Mouse (Mus musculus): ENCODE data around the gene Sema4g.

Sema4g gene

DNA sequence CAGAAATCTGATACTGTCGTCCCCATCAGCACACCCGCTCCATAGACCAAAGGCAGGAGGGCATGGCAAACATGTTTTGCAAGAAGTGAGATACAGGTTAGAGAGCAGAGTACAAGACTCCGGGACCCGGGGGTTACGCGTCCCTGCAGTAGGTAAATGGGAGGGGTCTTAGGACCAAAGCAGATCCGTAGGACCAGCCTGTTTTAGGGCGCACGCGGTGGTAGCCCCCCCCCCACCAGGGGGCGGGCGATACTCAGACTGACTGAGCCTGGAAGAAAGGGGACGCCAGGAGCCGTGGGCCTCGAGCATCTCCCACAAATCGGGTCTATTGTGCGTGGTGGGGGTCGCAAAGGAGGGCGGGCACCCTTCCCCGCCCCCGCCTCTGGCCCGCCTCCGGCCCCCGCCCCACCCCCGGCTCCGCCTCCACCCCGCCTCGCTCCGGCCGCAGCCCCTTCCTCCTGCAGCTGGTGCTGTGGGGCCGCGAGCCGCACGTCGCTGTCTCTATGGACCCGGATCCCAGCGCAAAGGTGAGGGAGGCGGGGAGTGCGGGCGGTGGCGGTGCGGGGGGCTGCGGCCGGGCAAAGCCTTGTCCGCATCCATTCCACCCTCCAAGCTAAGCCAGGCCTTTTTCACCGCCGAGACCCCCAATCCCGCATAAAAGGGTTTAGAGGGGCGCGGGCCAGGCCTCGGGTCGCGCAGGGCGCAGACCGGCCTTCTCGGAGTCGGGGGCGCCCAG lies at the start of gene Sema4g:
TSS of gene Sema4g (plus strand) at position 271 of the 736 bp plus-strand sequence.
- peak; percentile 46 to 73 for DNase-seq

DNA sequence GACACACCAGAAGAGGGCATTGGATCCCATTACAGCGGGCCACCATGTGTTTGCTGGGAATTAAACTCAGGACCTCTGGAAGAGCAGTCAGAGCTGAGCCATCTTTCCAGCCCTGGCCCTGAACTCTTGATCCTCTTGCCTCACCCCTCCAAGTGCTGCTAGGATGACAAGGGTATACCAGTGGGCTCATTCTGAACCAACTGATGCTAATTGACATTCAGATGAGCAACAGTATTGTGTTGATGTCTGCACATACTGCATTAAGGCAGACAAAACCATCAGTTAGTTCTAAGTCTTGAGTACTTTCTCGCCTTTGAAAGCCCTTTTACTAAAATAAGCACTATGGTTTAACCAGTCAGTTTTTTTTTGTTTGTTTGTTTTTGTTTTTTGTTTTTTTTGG lies 29.3 kb upstream of the Sema4g start:
- no peak for DNase-seq

DNA sequence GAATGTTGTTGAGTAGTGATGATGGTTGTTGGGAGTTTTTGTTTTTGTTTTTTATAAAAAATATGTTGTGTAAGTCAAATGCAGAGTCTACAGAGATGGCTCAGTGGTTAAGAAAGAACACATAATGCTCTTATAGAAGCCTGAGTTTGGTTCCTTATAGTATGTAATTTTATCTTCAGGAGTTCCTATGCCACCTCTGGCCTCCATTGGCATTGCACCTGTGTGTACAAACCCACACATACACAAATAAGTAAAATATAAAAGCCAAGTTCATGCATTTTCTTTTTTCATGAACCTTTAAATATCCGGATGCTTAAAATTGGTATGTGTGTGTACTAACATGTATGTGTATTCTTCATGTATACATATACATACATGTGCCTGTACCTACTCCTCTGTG lies 22.9 kb upstream of the Sema4g start:
- no peak for DNase-seq

DNA sequence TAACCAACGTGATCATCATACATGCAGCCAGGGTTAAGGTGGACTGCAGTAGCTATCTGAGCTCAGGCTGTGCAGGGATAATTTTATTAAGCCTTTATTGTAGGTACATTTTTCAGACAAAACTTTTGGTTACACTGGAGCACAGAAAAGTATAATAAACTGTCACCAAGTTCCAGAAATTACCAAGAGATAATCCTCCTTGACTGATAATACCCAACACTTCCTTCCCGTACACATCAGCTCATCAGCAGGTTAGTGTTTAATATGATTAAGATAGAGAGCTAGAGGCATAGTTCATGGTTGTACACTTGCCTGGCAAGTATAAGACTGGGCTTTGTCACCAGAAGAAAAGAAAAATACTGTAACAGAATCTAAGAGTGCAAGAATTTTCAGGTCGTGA lies 20.6 kb upstream of the Sema4g start:
- no peak for DNase-seq

DNA sequence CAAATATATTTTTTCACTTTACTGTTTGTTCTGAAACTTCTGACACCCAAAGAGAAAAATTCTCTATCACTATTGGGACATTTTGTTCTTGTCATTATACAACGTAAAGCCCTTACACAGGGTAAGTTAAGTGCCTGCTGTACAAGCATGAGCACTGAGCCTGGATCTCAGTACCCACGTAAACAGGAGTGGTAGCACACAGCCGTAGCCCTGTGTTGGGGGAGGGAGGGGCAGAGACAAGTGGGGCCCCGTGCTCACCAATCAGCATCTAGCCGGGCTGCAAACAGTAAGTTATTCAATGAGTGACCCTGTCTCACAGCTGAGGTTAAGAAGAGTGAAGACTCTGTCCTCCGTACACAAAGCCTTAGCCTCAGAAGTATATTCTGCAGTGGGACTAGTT lies 12.3 kb upstream of the Sema4g start:
- no peak for DNase-seq

- DNase-seq, result no peak
Measured at GRCm38 (mm10) chr19:44977148-44977547, 11.8 kb upstream of the Sema4g start.

GRCm38 (mm10) chr19:44980787-44981186 lies 8.1 kb upstream of the Sema4g start:
- no peak for DNase-seq

DNA sequence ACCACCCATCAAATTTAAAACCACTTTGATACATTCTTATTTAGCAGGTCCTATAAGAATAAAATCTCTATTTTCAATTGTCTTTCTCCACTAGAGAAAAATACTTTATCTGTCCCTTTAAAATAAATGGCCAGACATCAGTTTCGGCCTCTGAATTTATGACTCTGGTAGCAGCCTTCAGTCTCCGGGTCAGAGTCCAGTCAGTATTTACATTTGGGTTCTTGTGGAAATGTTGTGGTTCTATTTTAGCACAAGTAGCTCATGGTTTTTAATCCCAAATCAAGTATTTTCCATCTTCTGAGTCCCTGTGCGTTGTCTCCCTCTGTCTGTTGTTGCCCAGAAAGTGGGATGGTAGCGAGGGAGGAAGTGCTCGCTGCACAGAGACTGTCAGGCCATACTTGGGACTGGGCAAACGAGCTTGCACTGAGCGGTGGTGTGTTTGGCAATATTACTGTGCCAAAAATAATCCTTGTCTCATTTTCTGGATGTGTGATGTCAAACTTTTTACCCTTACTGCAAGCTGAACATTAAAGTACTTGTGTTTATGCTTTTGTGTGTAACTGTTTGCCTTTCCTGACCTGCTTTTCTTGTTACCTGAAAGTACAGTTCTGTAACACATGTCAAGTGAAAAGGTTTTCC lies 6.3 kb upstream of the Sema4g start:
- DNase-seq, result no peak

GRCm38 (mm10) chr19:44983366-44983765 lies 5.5 kb upstream of the Sema4g start:
- DNase-seq, result peak in 1 of 2 experiments; percentile 63

- DNase-seq, result no peak
Measured at GRCm38 (mm10) chr19:44984420-44984819, 4.5 kb upstream of the Sema4g start.

- DNase-seq, result no peak
Measured at GRCm38 (mm10) chr19:44985159-44985988, 3.5 kb upstream of the Sema4g start.

- no peak for DNase-seq
Measured at GRCm38 (mm10) chr19:44987004-44987403, 1.9 kb upstream of the Sema4g start.

GRCm38 (mm10) chr19:44987851-44988250 lies 1.1 kb upstream of the Sema4g start:
- DNase-seq, result no peak

DNA sequence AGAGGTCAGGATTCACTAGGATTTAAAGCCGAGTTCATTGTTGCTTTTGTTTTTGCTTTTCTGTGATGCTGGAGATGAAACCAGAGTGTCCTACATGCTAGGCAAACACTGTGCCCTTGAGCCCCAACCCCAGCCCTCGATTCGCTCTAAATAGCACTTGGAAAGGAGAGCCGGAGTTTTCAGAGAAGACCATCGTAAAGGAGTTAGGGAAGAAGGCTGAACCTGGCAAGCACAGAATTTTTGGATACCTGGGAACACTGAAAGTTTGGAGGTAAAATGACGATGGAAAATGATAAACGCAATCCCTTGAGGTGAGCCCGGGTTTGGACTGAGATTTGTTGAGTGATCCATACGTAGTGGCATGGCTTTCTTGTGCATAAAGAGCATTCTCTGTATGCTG lies 580 bp upstream of the Sema4g start:
- no peak for DNase-seq

DNA sequence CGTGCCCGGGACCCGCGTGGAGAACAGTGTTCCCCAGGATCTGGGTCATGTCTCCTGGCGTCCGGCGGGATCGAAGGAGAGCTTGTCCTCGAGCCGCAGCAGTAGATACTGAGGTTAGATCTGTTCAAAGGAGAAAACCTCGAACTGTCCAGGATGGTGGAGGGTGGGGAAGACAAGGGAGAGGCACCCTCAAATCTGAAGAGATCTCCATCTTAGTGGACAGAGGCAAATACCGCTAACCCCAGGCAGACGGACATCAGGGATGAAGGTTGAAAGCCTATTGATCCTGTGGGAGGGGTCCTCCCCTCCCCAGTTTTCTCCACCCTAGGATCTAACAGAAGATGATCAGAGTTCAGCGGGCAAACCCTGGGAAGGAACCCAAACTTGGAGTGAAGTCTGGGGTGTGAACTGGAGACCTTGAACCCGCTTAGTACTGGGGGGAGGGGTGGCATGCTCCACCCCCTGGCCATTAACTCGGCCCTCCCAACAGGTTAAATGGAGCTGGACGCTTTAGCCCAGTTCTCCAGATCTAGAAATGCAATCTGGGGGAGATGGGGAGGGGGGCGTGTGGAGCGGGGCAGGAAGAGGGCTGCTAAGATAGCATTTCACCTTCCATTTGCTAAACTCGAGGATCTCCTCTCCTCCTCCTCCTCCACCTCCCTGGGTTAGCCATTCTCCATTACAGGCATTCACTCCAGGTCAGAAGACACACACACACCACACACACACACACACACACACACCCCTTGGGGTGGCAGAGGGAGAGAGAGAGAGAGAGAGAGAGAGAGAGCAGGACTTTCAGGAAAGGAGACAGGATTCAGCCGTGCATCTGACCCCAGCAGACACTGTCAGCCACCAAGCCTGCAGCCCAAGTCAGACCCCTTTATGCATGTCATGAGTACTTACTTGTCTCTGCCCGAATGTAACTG lies 930 bp downstream of the Sema4g start:
- peak; percentile 78 to 89 for DNase-seq

- no peak for DNase-seq
Measured at GRCm38 (mm10) chr19:44991031-44991430, 2.1 kb downstream of the Sema4g start.

DNA sequence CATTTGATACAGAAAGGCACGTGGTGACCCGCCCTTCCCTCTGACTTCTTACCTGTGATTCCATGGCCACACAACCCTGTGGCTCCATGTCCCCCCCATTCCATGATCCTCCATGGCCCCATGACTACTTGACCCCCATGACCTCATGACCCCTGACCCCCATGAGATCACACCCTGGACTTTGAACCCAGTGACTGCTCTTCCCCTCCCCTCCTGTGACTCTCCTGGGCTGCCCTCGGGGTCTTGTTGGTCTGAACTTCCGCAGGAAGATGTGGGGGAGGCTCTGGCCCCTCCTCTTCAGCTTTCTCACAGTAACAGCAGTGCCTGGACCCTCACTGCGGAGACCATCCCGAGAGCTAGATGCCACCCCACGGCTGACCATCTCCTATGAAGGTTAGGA lies 3.3 kb downstream of the Sema4g start:
- peak in 1 of 2 experiments; percentile 54 for DNase-seq

DNA sequence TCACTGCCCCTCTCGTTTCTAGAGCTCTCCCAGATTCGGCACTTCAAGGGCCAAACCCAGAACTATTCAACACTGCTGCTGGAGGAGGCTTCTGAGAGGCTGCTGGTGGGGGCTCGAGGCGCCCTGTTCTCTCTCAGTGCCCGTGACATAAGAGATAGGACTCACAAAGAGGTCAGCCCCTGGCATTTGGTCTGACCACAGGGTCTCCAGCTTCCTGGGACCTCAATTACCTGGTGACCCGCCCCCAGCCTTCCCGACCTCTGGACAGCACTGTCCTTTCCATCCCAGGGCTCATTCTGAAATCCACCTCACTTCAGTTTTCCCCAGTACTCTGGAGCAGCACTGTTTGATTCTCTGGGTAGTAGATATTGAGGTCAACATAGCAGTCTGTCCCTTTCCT lies 3.8 kb downstream of the Sema4g start:
- DNase-seq, result no peak

GRCm38 (mm10) chr19:44997786-44998185 lies 8.9 kb downstream of the Sema4g start:
- no peak for DNase-seq

- no peak for DNase-seq
Measured at GRCm38 (mm10) chr19:44999647-45000046, 10.7 kb downstream of the Sema4g start.

DNA sequence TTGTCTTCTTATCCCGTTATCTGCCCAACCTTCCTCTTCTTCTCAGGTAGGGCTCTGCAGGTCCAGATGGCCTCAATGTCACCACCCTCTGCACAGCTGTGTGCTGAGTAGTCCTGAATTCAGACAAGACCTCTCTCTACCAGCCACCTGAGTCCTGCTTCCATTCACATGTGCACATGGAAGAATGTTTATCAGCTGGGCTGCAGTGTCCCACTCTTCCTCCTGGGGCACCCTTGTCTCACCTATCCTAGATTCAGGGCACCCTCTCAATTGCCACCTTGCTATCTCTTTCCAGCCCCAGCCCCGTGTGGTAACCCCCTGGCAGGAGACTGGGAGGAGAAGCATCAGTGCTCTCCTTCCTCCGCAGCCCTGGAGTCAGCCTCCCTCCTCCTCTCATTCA lies 13.4 kb downstream of the Sema4g start:
- DNase-seq, result peak in 1 of 2 experiments; percentile 34

DNA sequence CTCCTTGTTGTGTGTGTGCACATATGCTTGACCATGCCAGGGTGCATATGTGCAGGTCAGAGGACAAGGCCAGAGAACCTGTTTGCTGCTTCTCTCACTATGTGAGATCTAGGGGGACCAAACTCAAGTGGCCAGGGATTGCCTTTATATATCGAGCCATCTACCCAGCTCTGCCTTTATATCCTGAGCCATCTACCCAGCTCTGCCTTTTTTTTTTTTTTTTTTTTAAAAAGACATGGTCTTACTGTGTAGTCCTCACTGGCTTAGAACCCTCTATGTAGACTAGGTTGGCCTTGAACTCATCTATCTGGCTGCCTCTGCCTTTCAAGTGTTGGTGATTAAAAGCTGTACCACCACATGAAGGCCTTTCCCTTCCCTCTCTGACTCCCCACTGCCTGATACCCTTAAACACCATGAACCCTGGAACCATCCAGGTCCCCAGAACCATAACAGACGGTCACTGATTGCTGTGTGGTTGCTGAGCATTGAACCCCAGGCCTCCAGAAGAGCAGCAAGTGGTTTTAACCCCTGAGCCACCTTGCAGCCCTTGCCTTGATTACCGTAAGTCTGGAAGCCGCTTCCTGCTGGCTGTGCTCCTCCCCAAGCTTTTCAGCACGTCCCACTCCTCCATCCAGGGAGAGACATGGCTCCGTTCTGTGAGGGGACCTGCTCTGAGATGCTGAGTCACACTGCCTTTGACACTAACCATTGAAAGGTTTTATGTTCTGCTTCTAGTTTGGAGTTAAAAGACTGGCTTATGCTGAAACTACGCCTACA lies 15.0 kb downstream of the Sema4g start:
- DNase-seq, result no peak
